Mouse (Mus musculus): ENCODE data around the gene Hps3. TPM values are rescaled to one million over a fixed set of nuclear protein-coding genes. Genes with fewer than 3 reads are reported as not detected.
"Not testable (repeated sequence)": the region's sequence is repeated elsewhere in the genome, so short reads cannot be mapped to it uniquely, and the experiment has no call there.

Gene Hps3
- polyA plus RNA-seq, 1 experiment from 2014 or later, result 14.3 TPM

DNA sequence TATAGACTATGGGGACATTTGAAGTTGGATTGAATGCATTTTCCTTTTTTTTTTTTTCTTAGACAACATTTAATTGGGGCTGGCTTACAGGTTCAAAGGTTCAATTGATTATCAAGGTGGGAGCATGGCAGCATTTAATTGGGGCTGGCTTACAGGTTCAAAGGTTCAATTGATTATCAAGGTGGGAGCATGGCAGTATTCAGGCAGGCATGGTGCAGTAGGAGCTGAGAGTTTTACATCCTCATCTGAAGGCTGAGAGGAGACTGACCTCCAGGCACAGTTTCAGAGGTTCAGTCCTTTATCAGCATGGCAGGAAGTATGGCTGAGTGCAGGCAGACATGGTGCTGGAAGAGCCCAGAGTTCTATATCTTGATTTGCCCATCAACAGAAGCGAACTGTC is 85.7 kb downstream of the Hps3 start:
- ATAC-seq (ENCODE audit: low FRiP score, low TSS enrichment); H3K4me2 ChIP-seq (ENCODE audit: low read length); H3K9ac ChIP-seq (replicated peaks; ENCODE audit: low read length); H3K27ac ChIP-seq (replicated peaks; ENCODE audit: low read depth, low read length); H3K27me3 ChIP-seq (ENCODE audit: control insufficient read depth, insufficient read depth, low read length); H3K4me1 ChIP-seq (ENCODE audit: control insufficient read depth, insufficient read depth, low read length); H3K9me3 ChIP-seq (ENCODE audit: control insufficient read depth, low read length); DNase-seq; H3K36me3 ChIP-seq (ENCODE audit: control insufficient read depth, insufficient read depth, low read length); H3K4me3 ChIP-seq (replicated peaks; ENCODE audit: low read depth, low read length): not testable (repeated sequence)
- 93% methylated on average over 1 of the region's 1 CpGs for WGBS

DNA sequence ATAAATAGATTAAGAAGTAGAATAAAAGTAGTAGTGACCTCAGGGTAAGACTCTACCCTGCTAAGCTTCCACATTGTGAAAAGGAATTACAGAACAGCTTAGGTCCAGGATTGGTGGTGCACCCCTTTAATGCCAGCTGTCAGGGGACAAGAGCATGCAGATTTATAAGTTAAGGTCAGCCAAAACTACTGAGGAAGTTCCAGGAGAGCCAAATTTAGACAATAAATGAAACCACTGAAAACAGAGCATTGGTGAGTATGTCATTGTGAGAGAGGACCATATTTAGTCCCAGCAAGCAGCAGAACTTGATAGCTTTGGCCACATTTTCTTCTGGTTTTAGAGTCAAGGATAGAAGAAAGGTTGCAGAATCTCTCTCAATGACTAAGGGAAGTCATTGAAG is 86.6 kb downstream of the Hps3 start:
- Histone ChIP-seq H3K4me3 (replicated peaks; ENCODE audit: low read depth, low read length) (no peak overlapping the region), H3K9ac (replicated peaks; ENCODE audit: low read length) (no peak overlapping the region), H3K27me3 (ENCODE audit: control insufficient read depth, insufficient read depth, low read length) (no peaks in the 10 kb centered on the region), H3K27ac (replicated peaks; ENCODE audit: low read depth, low read length) (no peak overlapping the region), H3K36me3 (ENCODE audit: control insufficient read depth, insufficient read depth, low read length) (no peaks in the 10 kb centered on the region), H3K4me1 (ENCODE audit: control insufficient read depth, insufficient read depth, low read length) (no peaks in the 10 kb centered on the region), H3K4me2 (ENCODE audit: low read length) (no peak overlapping the region), H3K9me3 (ENCODE audit: control insufficient read depth, low read length) (no peaks in the 10 kb centered on the region)
- DNase-seq (no peak), ATAC-seq (ENCODE audit: low FRiP score, low TSS enrichment) (no peak)

Other genes with a start within 250 kb of the Hps3 start
- 3.0 and 12.9 TPM in 2 replicates for gene Cp, start 78.3 kb downstream of the Hps3 start, polyA plus RNA-seq (2014; fragmentation: Nextera tagmentation; extraction: Ambion mirVana)
- gene Hltf, start 22.5 kb upstream of the Hps3 start, polyA plus RNA-seq (2014; fragmentation: Nextera tagmentation; extraction: Ambion mirVana), result 22.7 and 29.1 TPM in 2 replicates
- gene Gyg, start 120.0 kb upstream of the Hps3 start, polyA plus RNA-seq (2014; fragmentation: Nextera tagmentation; extraction: Ambion mirVana), result 46.0 and 49.6 TPM in 2 replicates
- 0.14 TPM in 1 of 2 replicates, not detected in the other for gene Cpa3, start 206.9 kb upstream of the Hps3 start, polyA plus RNA-seq (2014; fragmentation: Nextera tagmentation; extraction: Ambion mirVana)
- gene Cpb1, start 240.4 kb upstream of the Hps3 start, polyA plus RNA-seq (2014; fragmentation: Nextera tagmentation; extraction: Ambion mirVana), result 0.08 TPM in 1 of 2 replicates, not detected in the other

Measured in midbrain, embryonic 14.5 days (tissue).